Mouse (Mus musculus): ENCODE measurements around the gene Mff. TPM values are rescaled to one million over a fixed set of nuclear protein-coding genes. Genes with fewer than 3 reads are reported as not detected.

The Mff gene
- polyA plus RNA-seq, 1 experiment from 2014 or later, result 197 TPM

DNA sequence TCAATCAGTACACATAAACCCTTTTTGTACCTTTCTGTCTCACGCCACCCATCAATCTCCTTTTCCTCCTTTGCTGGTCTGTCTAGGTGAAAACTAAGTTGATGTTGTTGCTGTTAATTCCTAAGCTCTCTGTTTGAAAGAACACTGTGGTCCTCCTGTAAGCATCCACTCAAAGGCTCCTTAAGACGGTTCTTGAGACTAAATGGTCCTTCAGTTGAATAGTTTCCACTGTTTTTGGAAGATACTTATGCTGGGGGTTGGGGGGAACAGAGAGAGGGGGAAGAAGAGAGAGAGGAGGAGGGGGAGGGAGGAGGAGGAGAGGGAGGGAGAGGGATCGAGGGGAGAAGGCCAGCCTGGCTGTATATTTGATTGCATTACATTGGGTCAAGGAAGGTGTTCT lies 58.9 kb downstream of the Mff start:
- Histone ChIP-seq H3K4me3 (no peak overlapping the region), H3K36me3 (no peaks in the 10 kb centered on the region), H3K27ac (no peak overlapping the region), H3K4me1 (peaks cover 3% of the 10 kb centered on the region), H3K9me3 (no peaks in the 10 kb centered on the region), H3K27me3 (ENCODE audit: insufficient read depth, poor library complexity, severe bottlenecking) (no peaks in the 10 kb centered on the region)
- DNase-seq (ENCODE audit: low spot score), result no peak
- WGBS, result 71% methylated on average over 3 of the region's 3 CpGs

DNA sequence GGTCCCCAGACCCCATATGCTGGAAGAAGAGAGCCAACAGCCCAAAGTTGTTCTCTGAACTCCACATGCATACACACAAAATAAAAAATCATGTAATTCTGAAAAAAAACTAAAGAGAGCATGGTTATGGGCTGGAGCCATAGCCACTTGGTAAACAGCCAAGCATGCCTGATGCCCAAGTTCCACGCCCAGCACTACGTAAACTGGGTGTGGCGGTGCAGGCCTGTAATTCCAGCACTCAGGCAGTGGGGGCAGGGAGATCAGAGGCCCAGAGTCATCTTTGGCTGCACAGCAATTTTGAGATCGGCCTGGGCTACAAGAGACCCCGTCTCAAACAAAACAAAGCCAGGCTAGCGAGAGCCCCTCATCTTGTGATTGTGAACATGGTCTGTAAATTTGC lies 60.9 kb downstream of the Mff start:
- Histone ChIP-seq H3K4me1 (peaks cover 3% of the 10 kb centered on the region), H3K9me3 (no peaks in the 10 kb centered on the region), H3K27ac (no peak overlapping the region), H3K27me3 (ENCODE audit: insufficient read depth, poor library complexity, severe bottlenecking) (no peaks in the 10 kb centered on the region), H3K4me3 (no peak overlapping the region), H3K36me3 (no peaks in the 10 kb centered on the region)
- 72% methylated on average over 6 of the region's 6 CpGs for WGBS
- DNase-seq (ENCODE audit: low spot score), result no peak

DNA sequence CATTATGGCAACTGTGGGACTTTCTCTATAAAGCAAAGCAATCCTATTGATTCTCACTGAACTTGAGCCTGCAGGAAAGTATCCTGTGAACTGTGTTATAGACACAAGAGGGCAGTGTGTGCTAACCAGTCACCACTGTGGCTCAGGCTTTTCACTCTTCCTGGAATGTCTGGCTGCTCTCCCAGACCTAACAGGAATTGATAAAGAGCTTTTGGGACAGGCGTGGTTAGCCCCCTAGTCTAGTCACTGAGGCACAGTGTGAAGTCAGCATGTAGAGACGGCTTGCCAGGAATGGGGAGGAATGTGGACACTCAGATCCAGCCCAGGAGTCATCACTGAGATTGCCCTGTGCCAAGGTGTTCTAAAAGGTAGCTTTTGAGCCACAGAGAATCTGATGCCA lies 62.7 kb downstream of the Mff start:
- peak; percentile 86 for DNase-seq (ENCODE audit: low spot score)
- 0% methylated on average over 2 of the region's 2 CpGs for WGBS
- Histone ChIP-seq H3K4me3 (no peak overlapping the region), H3K9me3 (no peaks in the 10 kb centered on the region), H3K36me3 (no peaks in the 10 kb centered on the region), H3K27me3 (ENCODE audit: insufficient read depth, poor library complexity, severe bottlenecking) (no peaks in the 10 kb centered on the region), H3K27ac (no peak overlapping the region), H3K4me1 (peaks cover 3% of the 10 kb centered on the region)

DNA sequence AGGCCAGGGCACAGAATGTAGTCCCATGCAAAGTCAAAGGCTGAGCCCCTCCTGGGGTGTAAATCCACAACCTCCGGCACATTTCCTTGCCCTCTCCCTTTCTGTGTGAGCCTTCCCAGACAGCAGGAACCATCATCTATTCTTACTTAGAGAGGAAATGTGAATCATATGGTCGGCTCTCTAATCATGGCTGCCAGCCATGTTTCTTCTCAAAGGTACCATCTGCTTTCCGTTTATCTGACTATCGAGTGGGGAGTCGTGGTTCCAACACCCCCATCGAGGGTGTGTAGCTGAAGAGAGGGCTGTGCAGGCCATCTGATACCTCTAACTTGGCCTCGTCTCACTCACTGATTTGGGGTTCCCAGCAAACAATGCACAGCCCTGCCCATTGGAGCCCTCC lies 63.4 kb downstream of the Mff start:
- WGBS, result 69% methylated on average over 7 of the region's 7 CpGs
- H3K27me3 ChIP-seq (ENCODE audit: insufficient read depth, poor library complexity, severe bottlenecking), result no peaks in the 10 kb centered on the region

DNA sequence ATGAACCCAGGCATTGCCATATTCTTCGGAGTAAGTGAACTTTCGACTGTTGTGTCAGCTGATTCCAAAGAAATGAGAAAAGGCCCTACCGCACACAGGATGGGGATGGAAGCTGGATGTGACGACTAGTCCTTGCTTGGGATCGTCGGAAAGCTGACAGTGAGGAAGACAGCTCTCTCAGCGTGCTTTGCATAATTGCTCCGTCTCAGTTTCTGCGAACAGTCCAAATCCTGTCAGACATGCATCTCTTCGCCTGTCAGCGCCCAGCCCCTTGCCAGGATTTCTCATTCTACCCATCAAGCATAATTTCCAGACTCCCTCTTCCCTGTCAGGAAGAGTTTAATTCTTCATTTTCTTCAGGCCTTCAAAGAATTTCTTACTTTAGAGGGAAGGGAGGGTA lies 66.4 kb downstream of the Mff start:
- no peak overlapping the region for H3K4me3 ChIP-seq
- no peak for DNase-seq (ENCODE audit: low spot score)
- 69% methylated on average over 11 of the region's 11 CpGs for WGBS
- H3K4me1 ChIP-seq, result peaks cover 5% of the 10 kb centered on the region
- no peaks in the 10 kb centered on the region for H3K36me3 ChIP-seq
- no peak overlapping the region for H3K27ac ChIP-seq
- H3K9me3 ChIP-seq, result no peaks in the 10 kb centered on the region
- no peaks in the 10 kb centered on the region for H3K27me3 ChIP-seq (ENCODE audit: insufficient read depth, poor library complexity, severe bottlenecking)

More for the DNA sequence above, 63.4 kb downstream of the Mff start:
- peaks cover 3% of the 10 kb centered on the region for H3K4me1 ChIP-seq
- no peaks in the 10 kb centered on the region for H3K9me3 ChIP-seq
- no peak overlapping the region for H3K4me3 ChIP-seq
- no peak for DNase-seq (ENCODE audit: low spot score)
- H3K36me3 ChIP-seq, result no peaks in the 10 kb centered on the region
- H3K27ac ChIP-seq, result no peak overlapping the region

DNA sequence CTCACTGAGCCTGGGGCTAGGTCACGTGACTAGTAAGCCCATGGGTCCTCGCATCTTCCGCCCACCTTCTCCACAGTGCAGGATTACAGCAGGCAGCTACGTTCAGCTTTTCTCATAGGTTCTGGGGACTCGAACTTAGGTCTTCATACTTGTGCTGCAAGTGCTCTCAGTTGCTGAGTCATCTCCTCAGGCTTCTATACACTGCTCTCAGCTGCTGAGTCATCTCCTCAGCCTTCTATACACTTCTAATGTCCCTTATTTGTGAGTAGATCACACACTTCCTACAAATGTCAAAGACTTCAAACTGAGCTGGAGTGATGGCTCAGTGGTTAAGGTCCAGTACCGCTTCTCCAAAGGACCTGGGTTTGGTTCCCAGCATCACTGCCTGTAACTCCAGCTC lies 67.5 kb downstream of the Mff start:
- no peak overlapping the region for H3K4me3 ChIP-seq
- 85% methylated on average over 6 of the region's 6 CpGs for WGBS
- H3K9me3 ChIP-seq, result no peaks in the 10 kb centered on the region
- no peak for DNase-seq (ENCODE audit: low spot score)
- peaks cover 7% of the 10 kb centered on the region for H3K4me1 ChIP-seq
- no peak overlapping the region for H3K27ac ChIP-seq
- H3K36me3 ChIP-seq, result no peaks in the 10 kb centered on the region
- H3K27me3 ChIP-seq (ENCODE audit: insufficient read depth, poor library complexity, severe bottlenecking), result no peaks in the 10 kb centered on the region

DNA sequence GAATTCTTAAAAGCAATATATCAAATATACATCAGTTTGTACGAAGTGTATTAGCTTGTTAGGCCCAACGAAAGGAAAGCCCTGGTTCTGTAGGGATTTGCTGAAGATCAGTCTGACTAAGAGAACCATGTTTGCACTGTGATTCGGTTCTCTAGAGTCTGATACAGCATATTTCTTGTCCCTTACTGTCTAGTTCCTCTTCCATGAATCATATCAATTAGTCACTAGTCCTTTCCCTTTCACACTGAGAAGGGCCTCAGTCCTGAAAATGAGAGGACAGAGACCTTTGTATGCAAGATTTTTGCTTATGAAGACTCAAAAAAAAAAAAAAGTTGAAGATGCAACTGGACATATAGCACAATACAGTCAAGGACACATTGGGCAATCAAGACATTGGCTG lies 68.4 kb downstream of the Mff start:
- H3K36me3 ChIP-seq, result no peaks in the 10 kb centered on the region
- peaks cover 4% of the 10 kb centered on the region; the same call in 1 of the 2 replicates for H3K4me1 ChIP-seq
- DNase-seq (ENCODE audit: low spot score), result no peak
- H3K27me3 ChIP-seq (ENCODE audit: insufficient read depth, poor library complexity, severe bottlenecking), result no peaks in the 10 kb centered on the region
- no peaks in the 10 kb centered on the region for H3K9me3 ChIP-seq
- H3K4me3 ChIP-seq, result no peak overlapping the region
- no peak overlapping the region for H3K27ac ChIP-seq
- 85% methylated on average over 3 of the region's 3 CpGs for WGBS

DNA sequence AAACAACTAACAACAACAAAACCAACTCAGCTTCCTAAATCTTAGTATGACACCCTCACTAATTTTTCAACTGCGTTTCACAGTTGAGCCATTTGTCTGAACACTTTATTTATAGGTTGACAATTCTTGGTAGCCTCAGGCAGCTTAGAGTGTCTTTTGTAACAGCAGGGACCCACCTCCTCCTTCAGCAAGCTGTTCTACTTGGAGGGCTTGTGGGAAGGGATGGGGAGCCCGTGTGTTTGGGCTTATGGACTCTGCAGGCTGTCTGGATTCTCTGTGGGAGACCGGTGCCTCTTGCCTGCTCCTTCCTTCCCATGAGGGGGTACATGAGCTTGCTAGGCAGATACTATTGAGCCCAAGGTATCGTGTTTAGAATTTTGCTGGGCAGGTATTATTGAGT lies 69.3 kb downstream of the Mff start:
- no peaks in the 10 kb centered on the region for H3K36me3 ChIP-seq
- WGBS, result 59% methylated on average over 4 of the region's 4 CpGs
- H3K9me3 ChIP-seq, result no peaks in the 10 kb centered on the region
- no peaks in the 10 kb centered on the region for H3K27me3 ChIP-seq (ENCODE audit: insufficient read depth, poor library complexity, severe bottlenecking)
- H3K4me3 ChIP-seq, result no peak overlapping the region
- no peak for DNase-seq (ENCODE audit: low spot score)
- no peak overlapping the region for H3K27ac ChIP-seq
- H3K4me1 ChIP-seq, result peaks cover 4% of the 10 kb centered on the region; the same call in 1 of the 2 replicates

DNA sequence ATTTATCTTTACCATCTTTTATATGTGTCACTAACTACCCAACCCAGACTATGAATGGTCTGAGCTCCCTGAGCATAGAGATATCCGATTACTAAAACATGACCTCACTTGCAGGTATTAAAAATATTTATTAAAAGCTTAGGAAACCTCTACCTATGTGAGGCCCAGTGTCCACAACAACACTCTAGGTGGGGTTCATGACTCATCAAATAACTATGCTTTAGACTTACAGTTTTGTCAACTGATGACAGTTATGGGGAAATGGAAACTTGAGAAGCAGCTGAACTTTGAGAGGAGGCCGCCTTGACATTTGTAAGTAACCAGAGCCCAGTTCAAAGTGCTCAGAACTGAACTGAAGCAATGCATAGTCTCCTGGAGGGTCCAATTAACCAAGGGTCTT lies 70.5 kb downstream of the Mff start:
- Histone ChIP-seq H3K36me3 (no peaks in the 10 kb centered on the region), H3K4me1 (peaks cover 4% of the 10 kb centered on the region; the same call in 1 of the 2 replicates), H3K27me3 (ENCODE audit: insufficient read depth, poor library complexity, severe bottlenecking) (no peaks in the 10 kb centered on the region), H3K9me3 (no peaks in the 10 kb centered on the region), H3K27ac (no peak overlapping the region), H3K4me3 (no peak overlapping the region)
- 77% methylated on average over 2 of the region's 2 CpGs for WGBS
- no peak for DNase-seq (ENCODE audit: low spot score)

DNA sequence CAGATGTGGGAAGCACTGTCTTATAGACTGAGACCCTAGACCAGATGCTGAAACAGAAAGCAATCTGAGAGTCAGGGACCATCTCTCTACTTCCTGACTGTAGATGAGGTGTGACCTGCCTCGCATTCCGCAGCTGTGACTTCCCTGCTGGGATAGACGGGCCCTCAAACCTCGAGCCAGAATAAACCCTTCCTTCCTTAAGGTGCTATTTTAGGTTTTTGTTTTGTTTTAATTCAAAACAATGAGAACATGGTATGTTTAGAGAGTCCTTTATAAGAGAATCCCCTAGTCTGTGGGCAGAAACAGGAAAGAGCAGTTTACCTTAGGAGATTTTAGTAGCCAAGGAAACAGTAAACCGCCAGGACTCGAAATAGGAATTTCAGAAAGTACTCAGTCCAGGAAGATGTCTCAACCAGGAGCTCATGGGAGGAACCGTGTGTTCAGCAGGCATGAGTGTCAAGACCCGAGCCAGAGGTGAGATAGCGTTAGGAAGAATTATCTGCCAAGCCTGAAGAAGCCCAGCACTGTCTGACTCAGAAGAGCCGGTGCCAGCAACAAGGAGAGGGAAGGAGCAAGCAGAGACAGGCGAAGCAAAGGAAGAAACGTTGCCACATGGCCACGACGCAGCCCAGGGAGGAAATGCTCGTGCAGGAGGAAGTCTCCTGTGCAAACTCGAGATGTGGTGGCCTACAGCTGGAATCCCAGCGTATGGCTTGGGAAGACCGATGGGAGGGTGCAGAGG lies 71.2 kb downstream of the Mff start:
- WGBS, result 49% methylated on average over 18 of the region's 18 CpGs
- Histone ChIP-seq H3K9me3 (no peaks in the 10 kb centered on the region), H3K4me3 (no peak overlapping the region), H3K27me3 (ENCODE audit: insufficient read depth, poor library complexity, severe bottlenecking) (no peaks in the 10 kb centered on the region), H3K36me3 (no peaks in the 10 kb centered on the region), H3K27ac (no peak overlapping the region), H3K4me1 (peaks cover 4% of the 10 kb centered on the region; the same call in 1 of the 2 replicates)
- no peak for DNase-seq (ENCODE audit: low spot score)

DNA sequence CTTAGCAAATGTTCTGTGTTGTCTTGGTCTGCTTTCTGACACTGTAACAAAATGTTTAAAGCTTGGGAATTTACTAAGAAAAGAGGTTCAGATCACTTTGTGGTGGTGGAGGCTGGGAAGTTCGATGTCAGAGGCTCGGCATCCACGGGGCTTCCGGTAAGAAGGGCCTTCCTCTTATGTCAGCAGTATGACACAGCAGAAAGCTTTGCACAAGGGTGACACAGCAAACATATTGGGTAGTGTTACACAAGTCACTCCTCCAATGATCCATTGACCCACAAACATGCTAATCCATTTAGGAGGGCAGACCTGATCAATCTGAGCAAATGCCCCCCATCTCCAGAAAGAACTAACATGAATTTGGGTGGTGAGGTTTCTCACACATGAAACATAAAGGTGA lies 72.4 kb downstream of the Mff start:
- no peak for DNase-seq (ENCODE audit: low spot score)
- H3K36me3 ChIP-seq, result no peaks in the 10 kb centered on the region
- H3K4me3 ChIP-seq, result no peak overlapping the region
- H3K27ac ChIP-seq, result no peak overlapping the region
- no peaks in the 10 kb centered on the region for H3K27me3 ChIP-seq (ENCODE audit: insufficient read depth, poor library complexity, severe bottlenecking)
- WGBS, result 91% methylated on average over 4 of the region's 4 CpGs
- H3K9me3 ChIP-seq, result no peaks in the 10 kb centered on the region
- H3K4me1 ChIP-seq, result peaks cover 4% of the 10 kb centered on the region; the same call in 1 of the 2 replicates

DNA sequence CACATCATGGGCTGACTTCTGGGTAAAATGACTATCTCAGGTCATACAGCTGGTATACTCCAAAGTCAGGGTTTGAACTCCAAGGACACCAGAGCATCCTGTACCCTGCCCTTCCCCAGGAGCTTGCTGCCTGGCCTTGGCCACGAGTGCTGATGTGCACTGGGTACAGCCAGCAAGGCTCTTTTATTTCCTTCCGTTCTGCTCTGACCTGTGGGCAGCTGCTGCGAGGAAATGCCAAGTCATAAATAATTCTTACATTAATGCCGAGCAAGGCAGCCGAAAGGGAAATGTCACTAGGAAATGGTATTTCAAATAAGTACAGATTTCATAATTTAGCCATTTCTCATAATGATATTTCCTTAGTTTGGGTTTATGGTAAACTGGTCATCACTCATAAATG lies 73.6 kb downstream of the Mff start:
- Histone ChIP-seq H3K27ac (no peak overlapping the region), H3K4me3 (no peak overlapping the region), H3K9me3 (no peaks in the 10 kb centered on the region), H3K4me1 (peaks cover 4% of the 10 kb centered on the region; the same call in 1 of the 2 replicates), H3K27me3 (ENCODE audit: insufficient read depth, poor library complexity, severe bottlenecking) (no peaks in the 10 kb centered on the region), H3K36me3 (no peaks in the 10 kb centered on the region)
- DNase-seq (ENCODE audit: low spot score), result no peak
- 83% methylated on average over 5 of the region's 5 CpGs for WGBS

DNA sequence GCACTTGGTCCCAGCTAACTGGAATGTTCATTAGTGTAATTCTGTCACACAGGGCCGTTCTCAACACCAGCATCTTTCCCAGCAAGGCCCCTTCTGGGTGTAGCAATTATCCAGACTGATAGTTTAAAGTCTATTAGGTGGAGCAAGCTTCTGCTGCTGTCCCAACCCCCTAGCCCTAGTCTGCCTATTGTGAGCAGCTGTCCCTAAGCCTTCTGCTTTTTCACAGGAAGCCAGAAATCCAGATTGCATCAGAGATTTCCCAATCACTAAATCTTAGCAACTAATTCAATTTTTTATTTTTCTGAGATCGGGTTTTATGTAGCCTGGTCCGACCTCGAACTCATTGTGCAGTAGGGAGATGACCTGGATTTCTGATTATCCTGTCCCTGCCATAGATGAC lies 74.2 kb downstream of the Mff start:
- DNase-seq (ENCODE audit: low spot score), result no peak
- H3K27me3 ChIP-seq (ENCODE audit: insufficient read depth, poor library complexity, severe bottlenecking), result no peaks in the 10 kb centered on the region
- 80% methylated on average over 4 of the region's 4 CpGs for WGBS
- no peak overlapping the region for H3K27ac ChIP-seq
- H3K4me1 ChIP-seq, result peaks cover 4% of the 10 kb centered on the region; the same call in 1 of the 2 replicates
- no peak overlapping the region for H3K4me3 ChIP-seq
- no peaks in the 10 kb centered on the region for H3K9me3 ChIP-seq
- H3K36me3 ChIP-seq, result no peaks in the 10 kb centered on the region
